Mouse (Mus musculus) brown adipose tissue, adult 24 weeks (tissue): ENCODE data around the gene Knop1. TPM values are rescaled to one million over a fixed set of nuclear protein-coding genes. Genes with fewer than 3 reads are reported as not detected.

ENCODE experiments used
- H3K27ac ChIP-seq: fragments of 200-500 bp; replicated peaks from 2 replicates; pipeline ENCODE4 v1.5.1; 2012; ENCODE audit warnings: low read depth, mild to moderate bottlenecking, low read length
- H3K4me1 ChIP-seq: fragments of 200-500 bp; 2 replicates; pipeline ENCODE4 v1.6.1; 2012; ENCODE audit warnings: low read length, mixed read lengths; ENCODE audit not compliant: control insufficient read depth, insufficient read depth, insufficient read length
- H3K4me3 ChIP-seq: fragments of 200-500 bp; 2 replicates; pipeline ENCODE4 v1.5.1; 2012; ENCODE audit warnings: low read depth, mild to moderate bottlenecking, low read length, moderate library complexity; ENCODE audit not compliant: insufficient read depth
- polyA plus RNA-seq: library from polyadenylated mRNA; stranded (reverse); fragments of >200 nt; gene quantifications from 2 replicates; pipeline ENCODE4 v1.2.4, GENCODE M21; 2012; ENCODE audit not compliant: missing spikeins, insufficient read depth, insufficient read length

Knop1 gene
- polyA plus RNA-seq, 1 experiment: 21.2 TPM

DNA sequence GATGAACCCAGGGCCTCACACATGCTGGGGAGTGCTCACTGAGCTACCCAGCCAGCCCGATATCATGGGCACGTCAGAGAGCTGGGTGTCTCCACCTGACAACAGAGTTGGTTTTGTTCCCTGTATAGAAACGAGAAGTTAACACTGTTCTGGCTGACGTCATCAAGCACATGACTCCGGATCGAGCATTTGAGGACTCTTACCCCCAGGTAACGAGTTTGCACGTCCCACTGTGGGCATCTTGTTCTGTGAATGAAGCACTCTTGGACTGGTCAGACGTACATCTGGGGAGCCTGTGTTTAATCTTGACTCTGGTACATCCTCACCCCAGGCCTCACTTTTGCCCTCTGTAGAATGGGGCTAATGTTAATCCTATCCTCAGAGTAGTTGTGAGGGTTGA, 59.2 kb downstream of the Knop1 start:
- Histone ChIP-seq H3K4me1 (no peaks in the 10 kb centered on the region), H3K27ac (no peak overlapping the region), H3K4me3 (no peak overlapping the region)

DNA sequence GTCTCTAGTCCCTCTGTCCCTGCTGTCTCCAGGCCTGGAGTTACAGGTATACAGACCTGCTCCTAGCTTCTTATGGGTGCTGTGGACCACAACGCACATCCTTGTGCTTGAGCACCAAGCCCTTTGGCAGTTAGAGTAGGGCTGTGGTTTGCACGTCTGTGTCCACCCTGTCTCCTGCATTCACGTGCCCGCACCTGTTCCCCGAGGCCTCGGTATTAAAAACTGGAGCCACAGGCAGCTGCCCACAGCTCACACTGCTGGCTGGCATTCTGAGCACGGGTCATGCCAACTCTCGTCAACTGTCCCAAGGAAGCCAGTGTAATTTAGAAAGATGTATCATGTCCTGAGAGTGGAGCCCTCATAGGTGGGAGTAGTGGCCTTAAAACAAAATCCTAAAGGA, 60.3 kb downstream of the Knop1 start:
- H3K4me3 ChIP-seq: no peak overlapping the region
- H3K27ac ChIP-seq: no peak overlapping the region
- no peaks in the 10 kb centered on the region for H3K4me1 ChIP-seq

DNA sequence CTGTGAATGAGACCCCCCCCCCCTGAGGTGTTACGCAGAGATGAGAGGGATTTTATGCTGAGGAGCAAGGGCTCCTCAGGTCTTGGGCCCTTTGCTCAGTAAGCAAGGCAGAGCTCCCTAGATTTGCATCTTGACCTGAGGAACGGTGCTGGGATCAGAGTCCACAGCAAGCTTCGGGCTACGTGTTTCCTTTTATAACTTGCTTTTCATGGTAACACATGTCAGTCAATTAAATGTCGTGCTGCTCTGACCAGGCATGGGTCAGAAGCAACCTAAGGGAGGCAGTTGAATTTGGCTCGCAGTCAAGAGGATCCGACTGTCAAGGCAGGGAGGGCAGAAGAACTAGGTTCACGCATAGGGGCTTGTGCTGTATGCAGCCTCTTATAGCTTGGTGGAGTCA, 62.2 kb downstream of the Knop1 start:
- no peaks in the 10 kb centered on the region for H3K4me1 ChIP-seq
- no peak overlapping the region for H3K27ac ChIP-seq
- no peak overlapping the region for H3K4me3 ChIP-seq

Other genes starting within 250 kb of the Knop1 start
- 174 and 183 TPM in 2 replicates for gene Gde1, start 150.5 kb downstream of the Knop1 start, polyA plus RNA-seq
- gene Ccp110, start 143.7 kb downstream of the Knop1 start, polyA plus RNA-seq: 1.0 and 1.3 TPM in 2 replicates
- gene Vps35l, start 116.0 kb downstream of the Knop1 start, polyA plus RNA-seq: 24.0 and 39.6 TPM in 2 replicates
- 1.3 and 3.8 TPM in 2 replicates for gene Iqck, start 502 bp downstream of the Knop1 start, polyA plus RNA-seq
- 55.7 and 65.8 TPM in 2 replicates for gene Gprc5b, start 139.0 kb upstream of the Knop1 start, polyA plus RNA-seq